Mouse (Mus musculus) testis, postnatal 10 days (tissue): ENCODE measurements around the gene Top2a.
A peak's percentile ranks its signal among the peaks of the same experiment; 100 is the strongest.
"Not testable (repeated sequence)": the region's sequence is repeated elsewhere in the genome, so short reads cannot be mapped to it uniquely, and the experiment has no call there.

Experiments used
- DNase-seq: peaks from one replicate; pipeline ENCODE4 v3.0.0; 2021; ENCODE audit warnings: low spot score

The Top2a gene

DNA sequence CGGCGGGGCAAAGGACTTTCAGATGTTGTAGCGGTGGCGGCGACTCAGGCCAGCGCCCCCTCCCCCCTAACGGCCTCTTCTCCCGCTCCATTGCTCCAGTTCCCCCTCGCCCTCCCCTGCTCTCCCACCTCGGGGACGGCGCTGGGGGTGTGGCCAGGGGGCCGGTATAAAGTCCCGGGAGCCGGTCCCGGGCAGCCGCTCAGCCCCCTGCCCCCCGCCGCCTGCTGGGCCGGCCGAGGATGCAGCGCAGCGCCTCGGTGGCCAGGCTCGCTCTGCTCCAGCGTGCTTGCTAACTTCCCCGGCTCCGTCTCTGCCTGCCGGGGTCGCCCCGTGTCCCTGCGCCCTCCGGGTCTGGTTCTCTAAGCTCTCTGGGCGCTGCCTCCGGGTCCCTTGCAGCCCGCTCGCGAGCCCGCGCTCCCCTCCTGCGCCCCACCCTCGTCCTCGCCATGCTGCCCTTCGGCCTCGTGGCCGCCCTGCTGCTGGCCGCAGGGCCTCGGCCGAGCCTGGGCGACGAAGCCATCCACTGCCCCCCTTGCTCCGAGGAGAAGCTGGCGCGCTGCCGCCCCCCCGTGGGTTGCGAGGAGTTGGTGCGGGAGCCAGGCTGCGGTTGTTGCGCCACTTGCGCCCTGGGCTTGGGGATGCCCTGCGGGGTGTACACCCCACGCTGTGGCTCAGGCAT, 17.2 kb upstream of the Top2a start, which contains the start of gene Igfbp4:
Gene Igfbp4 (plus strand): TSS at position 194 of the 679 bp plus-strand sequence.
- peak; percentile 88 for DNase-seq

DNA sequence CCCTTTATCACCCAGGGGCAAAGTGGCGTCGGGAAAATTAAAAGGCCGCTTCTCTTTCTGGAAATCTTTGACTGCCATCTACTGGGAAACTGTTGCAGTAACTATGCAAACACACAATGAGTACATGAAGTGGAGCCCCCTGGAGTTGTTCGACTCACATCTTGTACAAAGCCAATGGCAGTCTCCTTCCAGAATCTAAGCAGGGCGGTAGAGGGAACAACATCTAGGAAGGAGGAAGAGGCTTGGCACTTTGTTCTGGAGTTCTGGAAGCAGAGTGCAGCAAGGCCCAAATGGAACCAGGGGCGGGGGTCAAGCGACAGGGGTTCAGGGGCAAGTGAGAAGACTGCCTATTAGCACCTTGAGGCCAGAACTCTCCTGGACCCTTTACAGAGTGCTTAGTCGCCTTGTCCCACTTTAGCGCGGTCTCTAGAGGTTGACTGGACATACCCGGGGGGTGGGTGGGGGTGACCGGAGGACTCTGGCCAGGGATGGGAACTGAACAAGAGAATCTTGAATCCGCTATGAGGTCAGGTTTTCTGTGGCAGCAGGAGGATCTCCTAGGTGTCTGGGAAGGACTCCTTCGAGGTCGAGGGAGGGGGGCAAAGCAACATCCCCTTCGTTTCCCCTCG, 16.5 kb upstream of the Top2a start:
- no peak for DNase-seq

DNA sequence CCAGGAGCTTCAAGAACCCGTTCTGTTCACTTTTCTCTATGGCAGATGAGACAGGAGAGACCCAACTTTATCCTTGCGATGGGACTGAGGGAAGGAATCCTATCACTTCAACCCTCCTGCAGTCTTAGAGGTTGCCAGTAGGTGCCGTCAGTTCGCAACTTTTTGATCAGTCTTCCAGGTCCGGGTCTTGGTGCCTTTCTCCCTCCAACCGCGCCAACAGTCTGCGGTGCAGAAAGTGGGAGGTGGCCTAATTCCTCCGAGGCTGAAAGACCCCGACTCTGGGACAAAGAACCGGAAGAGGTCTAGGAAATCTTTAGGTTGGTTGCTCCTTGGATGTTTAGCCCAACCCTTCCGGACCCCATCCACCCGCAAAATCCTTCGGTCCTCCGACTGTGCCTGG, 15.8 kb upstream of the Top2a start:
- peak; percentile 87 for DNase-seq

DNA sequence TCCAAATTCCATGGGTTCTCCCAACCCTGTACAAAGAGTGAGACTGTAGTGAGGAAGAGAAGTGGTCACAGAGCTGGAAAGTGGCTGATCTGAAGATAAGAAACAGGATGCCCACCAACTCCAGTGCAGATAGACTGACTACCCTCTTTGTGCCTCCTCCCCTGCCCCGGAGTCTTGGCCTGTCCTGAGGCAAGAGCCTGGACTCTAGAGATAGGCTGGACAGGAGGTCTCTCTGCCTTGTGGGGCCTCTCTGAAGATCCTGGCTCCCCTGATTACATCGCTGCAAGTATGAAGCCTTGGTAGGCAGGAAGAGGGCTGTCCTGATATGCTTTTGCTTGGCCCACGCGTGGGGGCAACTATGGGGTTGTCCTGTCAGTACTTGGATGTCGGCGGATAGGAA, 12.3 kb upstream of the Top2a start:
- DNase-seq, result no peak

DNA sequence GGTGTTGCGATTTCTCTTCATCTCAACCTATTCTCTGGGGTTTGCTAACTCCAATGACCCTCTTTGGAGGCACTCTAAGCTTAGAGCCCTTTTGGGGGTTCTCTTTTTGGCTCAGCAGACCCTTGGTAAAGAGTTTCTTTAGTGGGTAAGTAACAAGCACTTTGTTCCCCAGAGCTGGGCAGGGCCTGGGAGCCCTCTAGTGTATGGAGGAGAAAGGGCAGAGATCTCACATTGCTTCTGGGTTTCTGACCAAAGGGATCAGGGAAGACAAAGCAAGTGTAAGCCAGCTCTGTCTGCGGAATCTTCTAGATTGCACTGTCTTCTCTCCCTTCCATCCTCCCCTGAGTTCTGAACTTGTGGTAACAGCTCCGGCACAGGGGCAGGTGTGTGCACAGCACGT, 11.4 kb upstream of the Top2a start:
- no peak for DNase-seq

DNA sequence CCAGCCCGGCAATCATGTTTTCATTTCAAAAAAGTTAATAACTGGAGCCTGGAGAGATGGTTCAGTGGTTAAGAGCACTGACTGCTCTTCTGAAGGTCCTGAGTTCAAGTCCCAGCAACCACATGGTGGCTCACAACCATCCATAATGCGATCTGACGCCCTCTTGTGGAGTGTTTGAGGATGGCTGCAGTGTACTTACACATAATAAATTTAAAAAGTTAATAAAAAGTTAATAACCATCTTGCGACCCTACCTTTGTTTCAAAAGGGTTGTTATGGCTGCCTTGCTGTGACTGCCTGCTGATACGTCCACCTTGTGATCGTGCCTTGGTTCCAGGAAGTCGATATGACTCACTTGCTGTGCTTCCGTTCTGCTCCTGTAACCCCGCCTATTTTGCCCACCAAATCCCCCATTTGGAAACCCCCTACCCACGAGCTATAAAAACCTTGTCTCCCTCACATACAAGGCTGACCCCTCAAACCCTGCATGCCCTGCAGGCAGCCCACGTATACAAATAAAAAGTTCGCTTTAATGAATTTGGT, 3.0 kb upstream of the Top2a start:
- DNase-seq, result no peak

DNA sequence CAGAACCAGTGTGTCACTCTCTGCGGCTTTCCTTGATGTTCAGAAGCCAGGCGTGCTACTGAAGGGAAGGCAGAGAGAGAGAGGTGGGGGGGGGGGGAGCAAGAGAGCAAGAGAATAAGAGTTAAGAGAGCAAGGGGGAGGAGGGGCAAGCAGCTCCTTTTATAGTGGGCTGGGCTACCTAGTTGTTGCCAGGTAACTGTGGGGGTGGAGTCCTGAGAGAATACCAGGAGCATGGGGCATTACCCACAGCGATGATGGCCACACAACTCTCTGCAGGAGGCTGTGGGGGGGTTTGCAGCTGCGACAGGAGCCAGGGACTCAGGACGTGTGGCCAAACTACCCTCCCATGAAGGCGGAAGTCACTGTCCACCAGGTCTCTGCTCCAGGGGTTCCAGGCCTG, 1.9 kb upstream of the Top2a start:
- DNase-seq, result no peak

DNA sequence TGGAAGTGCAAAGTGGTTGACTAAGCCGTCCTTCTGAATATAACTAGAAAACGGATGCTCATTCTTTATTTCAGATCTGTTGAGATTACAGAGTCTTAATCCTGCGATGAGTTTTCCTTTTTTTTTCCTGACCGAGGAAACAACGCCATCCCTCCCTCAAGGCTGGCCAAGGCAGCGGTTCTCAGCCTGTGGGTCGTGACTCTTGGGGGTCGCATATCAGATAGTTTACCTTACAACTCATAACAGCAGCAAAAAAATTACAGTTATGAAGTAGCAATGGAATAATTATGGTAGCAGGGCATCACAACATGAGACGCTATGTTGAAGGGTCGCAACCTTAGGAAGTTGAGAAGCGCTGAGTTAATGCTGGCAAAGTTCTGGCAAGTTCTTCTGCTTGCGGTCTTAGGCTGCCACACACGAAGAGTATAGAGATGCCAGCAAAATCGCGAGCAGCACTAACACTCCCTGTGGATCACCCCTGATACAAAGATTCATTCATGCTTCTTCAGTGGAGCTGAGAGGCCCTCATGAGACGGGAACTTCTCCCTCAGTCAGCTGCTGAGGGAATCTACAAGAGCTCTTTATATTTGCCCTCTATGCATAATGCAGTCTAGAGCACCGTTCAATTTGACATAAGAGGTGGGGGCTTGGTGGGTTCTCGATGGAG, 612 bp upstream of the Top2a start:
- no peak for DNase-seq

DNA sequence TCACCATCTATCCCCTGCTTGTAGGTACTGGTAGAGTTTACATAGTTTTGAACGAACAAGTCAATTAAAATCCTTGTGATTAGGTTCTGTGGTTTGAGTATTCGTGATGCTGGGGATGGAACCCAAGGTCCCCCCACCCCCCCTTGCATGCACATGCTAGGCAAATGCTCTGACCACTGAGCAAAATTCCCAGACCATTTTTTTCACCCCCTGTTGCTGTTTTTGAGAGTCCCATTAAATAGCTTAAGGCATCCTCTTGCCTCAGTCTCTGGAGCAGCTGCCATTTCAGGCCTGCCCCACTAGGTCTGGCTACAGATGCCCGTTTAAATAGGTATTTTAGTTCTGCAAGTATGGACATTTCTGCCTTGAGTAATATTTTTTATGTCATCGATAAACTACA, 895 bp downstream of the Top2a start:
- no peak for DNase-seq

DNA sequence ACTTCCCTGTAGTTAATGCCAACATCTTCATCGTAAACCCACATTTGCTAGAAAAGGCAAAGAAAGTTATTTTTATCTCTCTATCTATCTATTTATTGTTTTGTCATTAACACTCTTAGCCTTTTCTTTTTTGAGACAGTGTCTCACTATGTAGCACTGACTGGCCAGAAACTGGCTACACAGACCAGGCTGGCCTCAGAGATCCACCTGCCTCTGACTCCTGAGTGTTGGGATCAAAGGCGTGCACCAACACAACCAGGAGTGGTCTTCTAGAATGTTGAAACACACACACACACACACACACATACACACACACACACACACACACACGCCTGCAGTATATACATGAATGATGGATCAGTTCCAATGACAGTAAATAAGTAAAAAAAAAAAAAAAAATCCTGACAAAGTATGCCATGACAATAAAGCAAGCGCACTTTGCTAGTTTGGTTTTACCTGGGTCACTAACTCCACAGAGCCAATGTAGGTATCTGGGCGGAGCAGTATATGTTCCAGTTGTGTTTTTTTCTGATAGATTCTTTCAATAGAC, 1.5 kb downstream of the Top2a start:
- no peak for DNase-seq

DNA sequence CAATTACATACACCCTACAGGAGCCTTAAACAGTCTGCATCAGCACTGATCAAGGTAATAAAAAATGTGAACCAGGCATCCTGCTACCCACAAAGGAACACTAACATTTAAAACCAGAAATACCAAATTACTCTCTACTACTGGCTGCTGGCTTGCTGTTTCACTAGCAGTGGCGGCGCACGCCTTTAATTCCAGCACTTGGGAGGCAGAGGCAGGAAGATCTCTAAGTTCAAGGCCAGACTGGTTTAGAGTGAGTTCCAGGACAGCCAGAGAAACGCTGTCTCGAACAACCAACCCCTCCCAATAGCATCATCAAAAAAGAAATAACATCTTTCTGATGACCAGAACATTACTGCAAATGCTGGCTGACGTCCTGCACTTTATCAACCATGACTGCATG, 4.1 kb downstream of the Top2a start:
- DNase-seq, result no peak

DNA sequence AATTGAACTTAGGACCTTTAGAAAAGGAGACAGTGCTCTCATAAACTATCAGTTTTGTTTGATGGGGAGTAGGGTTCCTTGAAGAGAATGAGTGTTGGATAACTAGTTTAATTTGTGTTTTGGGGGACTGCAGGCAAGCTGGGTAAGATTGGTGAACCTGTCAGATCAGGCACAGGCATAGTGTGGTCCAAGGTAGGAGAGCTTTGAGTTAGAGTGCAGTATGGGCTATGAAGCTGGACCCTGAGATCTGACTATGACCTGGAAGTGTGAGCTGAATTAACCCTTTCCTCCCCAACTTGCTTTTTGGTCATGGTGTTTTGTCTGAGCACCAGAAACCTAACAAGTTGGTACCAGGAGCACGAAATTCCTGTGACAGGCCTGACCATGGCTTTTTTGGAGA, 10.1 kb downstream of the Top2a start:
- no peak for DNase-seq

DNA sequence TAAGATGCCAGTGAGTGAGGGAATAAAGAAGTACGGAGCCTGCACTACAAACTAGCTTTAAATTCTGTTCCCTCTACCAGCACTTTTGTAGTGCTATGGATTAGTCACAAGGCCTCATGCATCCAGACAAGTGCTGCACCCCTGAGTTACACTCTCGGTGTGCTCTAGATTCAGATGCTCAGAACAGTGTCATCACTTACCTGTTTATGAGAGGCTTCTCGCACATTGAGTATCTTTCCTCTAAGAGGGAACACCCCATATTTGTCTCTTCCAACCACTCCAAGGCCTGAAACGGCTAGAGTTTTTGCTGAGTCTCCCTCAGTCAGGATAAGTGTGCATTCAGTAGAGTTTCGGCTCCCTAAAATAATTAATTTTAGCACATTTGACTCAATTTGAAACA, 13.3 kb downstream of the Top2a start:
- no peak for DNase-seq

DNA sequence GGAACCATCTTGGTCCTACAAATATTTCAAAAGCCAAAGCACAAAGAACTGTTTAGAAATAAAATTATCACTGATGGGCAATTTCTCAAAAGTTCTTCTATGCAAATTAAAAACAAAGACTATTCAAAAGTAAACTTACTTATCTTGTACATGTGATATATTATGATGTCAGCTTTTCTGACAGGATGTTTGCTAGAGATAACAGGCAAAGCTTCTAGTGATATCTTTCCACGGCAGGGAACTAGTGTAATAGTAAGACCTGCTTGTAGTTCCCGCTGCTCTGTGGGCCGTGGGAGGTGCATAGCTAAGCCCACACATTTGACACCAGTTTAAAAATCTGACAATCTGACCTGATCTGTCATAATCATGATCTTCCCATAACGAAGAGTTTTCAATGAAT, 13.9 kb downstream of the Top2a start:
- DNase-seq, result no peak

DNA sequence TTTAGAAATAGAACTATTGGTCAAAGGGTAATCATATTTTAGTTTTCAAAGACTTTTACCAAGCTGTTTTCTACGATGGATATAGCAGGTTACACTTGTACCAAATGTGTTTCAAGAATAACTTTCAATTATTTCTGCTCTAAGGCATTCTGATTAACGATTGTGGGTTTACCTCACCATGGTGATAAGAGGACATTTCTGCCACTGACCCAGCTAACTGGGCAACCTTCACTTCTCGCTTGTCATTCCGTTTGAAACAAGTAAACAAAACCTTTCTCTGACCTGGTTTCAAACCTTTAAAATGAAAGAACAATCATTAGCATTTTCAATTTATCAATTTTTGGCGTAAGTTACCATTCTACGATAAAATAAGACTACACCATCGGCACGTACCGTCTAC, 17.2 kb downstream of the Top2a start:
- DNase-seq, result no peak

DNA sequence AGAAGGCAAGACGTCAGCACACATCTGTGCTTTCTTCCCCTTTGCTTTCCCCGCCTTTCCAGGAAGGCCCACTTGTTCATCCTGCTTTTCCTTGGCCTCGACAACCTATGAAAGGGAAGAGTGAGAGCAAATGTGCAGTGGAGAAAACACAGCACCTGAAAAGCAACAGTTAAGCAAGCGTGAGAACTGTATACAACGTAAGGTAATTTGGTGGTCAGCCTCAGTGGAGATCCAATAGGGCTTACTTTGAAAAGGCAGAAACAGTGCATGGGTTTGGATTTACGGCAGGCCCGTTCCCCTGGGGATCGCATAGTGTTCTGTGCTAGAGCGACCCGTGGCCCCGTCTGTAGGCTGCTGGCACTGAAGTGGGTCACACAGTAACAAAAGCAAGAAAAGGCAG, 24.7 kb downstream of the Top2a start:
- DNase-seq, result no peak

DNA sequence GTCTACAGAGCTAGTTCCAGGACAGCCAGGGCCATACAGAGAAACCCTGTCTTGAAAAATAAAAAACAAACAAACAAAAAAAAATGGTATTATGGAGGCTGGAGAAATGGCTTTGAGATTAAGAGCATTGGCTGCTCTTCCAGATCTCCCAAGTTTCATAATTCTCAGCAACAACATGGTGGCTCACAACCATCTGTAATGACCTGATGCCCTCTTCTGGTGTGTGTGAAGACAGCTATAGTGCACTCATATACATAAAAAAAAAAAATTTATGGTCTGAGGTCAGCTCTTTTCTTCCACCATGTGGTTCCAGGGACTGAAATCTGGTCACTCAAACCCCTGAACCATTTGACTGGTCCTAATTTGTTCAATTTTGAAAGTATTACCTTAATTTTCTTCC, 25.2 kb downstream of the Top2a start:
- DNase-seq, result no peak

DNA sequence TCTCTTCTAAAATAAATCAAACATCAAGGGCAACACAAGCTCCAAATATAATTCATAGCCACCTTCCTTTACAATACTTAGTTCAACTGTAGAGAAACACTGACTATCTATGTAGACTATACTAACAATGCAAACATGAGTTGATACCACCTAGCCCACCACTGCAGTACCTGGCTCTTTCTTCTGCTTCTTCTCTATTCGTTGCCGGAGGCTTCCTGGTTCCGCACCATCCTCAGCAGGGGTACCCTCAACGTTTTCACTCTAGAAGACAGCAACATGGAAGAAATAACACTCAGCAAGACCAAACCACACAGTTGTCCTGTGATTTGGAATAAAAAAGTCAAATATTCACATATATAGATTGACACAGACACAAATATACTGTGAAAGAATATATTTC, 26.3 kb downstream of the Top2a start:
- DNase-seq, result no peak

DNA sequence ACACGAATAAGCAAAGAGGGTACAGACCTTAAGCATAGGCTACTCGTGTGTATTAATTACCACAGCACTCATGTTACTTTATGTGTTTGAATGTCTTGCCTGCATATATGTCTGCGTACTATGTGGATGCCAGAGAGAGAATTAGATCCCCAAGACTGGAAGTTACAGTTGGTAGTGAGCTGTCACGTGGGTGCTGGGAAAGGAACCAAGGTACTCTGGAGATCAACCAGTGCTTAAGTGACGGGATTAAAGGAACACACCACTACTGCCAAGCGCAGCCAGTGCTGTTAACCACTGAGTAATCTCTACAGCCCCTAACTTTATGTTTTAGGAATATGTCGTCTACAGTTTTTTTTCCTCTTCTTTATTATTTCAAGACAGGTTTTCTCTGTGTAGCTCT, 28.0 kb downstream of the Top2a start:
- no peak for DNase-seq

DNA sequence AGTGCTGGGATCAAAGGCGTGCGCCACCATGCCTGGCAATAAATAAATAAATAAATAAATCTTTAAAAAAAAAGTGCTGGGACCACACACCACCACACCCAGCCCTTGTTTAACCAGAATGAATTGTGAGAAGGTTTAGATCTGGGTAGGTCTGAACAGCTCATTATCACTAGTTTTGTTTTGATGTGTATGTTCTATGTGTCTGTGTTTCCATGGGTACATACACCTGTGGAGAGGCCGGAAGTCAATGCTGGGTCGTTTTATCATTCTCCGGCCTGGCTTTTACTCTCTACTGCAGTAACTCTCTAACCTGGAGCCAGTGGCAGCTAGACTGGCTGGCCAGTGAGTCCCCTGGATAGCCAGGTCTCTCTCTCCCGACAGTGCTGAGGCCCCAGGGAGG, 33.1 kb downstream of the Top2a start:
- DNase-seq, result no peak

DNA sequence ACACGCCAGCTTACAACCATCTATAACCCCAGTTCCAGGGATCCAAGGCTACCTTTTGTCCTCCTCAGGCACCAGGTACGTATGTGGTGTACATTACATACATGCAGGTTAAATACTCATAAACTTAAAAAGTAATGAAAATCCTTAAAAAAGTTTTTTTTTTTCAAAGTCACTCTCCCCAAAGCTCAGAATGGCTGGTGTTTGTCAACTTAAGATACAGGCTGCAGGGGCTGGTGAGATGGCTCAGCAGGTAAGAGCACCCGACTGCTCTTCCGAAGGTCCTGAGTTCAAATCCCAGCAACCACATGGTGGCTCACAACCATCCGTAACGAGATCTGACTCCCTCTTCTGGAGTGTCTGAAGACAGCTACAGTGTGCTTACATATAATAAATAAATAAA, 35.7 kb downstream of the Top2a start:
- not testable (repeated sequence) for DNase-seq

DNA sequence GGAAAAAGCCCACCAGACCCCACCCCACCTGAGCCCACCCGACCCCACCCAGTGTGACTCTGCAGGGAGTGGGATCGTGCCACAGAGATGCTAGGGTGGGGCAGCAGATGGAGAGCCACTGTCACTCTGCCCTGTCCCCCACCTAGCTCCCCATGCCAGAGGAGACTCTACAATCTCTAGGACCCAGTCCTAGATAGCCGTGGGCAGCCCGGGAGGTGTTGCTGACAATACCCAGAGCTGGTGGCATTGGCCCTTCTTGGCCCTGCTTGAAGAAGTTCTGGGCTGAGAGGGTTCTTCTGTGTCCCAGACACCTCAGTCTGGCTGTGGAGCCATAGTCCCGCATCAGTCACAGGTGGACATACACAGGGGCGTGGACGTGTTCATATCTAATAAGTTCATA, 38.4 kb downstream of the Top2a start:
- DNase-seq, result no peak

DNA sequence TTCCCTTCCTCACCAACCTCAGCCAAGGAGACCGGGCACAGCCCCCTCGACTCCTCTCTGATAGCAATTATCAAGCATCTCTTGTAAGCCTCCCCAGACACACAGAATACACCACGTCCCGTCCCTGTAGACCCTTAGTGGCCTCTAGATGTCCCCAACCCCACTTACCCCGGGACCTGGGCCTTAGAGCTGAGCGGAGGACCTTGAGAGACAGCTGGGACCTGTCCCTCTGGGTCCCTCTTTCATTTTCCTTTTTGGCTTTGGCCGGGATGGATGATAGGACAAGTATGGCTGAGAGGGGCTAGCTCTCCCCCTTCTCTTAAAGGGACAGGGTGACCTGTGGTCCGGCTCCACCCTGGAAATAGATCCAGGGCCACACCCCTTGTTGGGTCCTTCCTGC, 40.4 kb downstream of the Top2a start:
- DNase-seq, result no peak
